Mouse (Mus musculus) cerebellum, adult 2 months (tissue): Measurements from ENCODE around the gene Phf2. TPM values are rescaled to one million over a fixed set of nuclear protein-coding genes. Genes with fewer than 3 reads are reported as not detected.

ENCODE experiments used
- DNase-seq, 2 experiments: peaks; one replicate each; pipeline ENCODE4 v3.0.0; 2021
- H3K27ac ChIP-seq: fragments of 200-500 bp; 2 replicates; pipeline ENCODE4 v1.5.1; 2012; ENCODE audit warnings: low read length, control low read depth, inconsistent platforms; ENCODE audit not compliant: insufficient read depth
- H3K27me3 ChIP-seq: fragments of 200-500 bp; 2 replicates; pipeline ENCODE4 v1.6.1; 2012; ENCODE audit warnings: inconsistent platforms, mild to moderate bottlenecking, low read length, moderate library complexity; ENCODE audit not compliant: control insufficient read depth, insufficient read depth
- H3K4me1 ChIP-seq: fragments of 200-500 bp; 2 replicates; pipeline ENCODE4 v1.6.1; 2011; ENCODE audit warnings: low read length; ENCODE audit not compliant: control insufficient read depth, insufficient read depth
- H3K4me3 ChIP-seq: fragments of 200-500 bp; replicated peaks from 2 replicates; pipeline ENCODE3; 2011; ENCODE audit warnings: mild to moderate bottlenecking, low read depth, low read length, control low read depth; ENCODE audit not compliant: insufficient read depth
- CTCF ChIP-seq: fragments of 200-500 bp; IDR thresholded peaks from 2 replicates; pipeline ENCODE4 v1.5.1; 2011; ENCODE audit warnings: low read depth, mild to moderate bottlenecking, control low read depth, low read length, moderate library complexity, borderline replicate concordance; ENCODE audit not compliant: insufficient read depth
- POLR2A ChIP-seq: fragments of 200-500 bp; IDR thresholded peaks from 2 replicates; pipeline ENCODE4 v1.6.1; 2011; ENCODE audit warnings: low read length, control low read depth, borderline replicate concordance; ENCODE audit not compliant: insufficient read depth
- WGBS: fragments of 180-500 bp; shearing (Covaris S2); methylation state at CpG from one replicate; pipeline ENCODE4 v1.1.7; 2018; 5-methylcytosine and 5-hydroxymethylcytosine counted together
- polyA plus RNA-seq: library from polyadenylated mRNA; depleted of rRNA; stranded (reverse); fragments of >200 nt; gene quantifications from 2 replicates; pipeline ENCODE4 v1.2.3, GENCODE M21; 2012

Phf2 gene
- polyA plus RNA-seq, 1 experiment: 25.9 TPM

- H3K27ac ChIP-seq: no peak overlapping the region
- no peak for DNase-seq
- TF ChIP-seq POLR2A (no peak), CTCF (no peak)
- 37% methylated on average over 3 of the region's 3 CpGs for WGBS
- no peaks in the 10 kb centered on the region for H3K27me3 ChIP-seq
- peaks cover 52% of the 10 kb centered on the region for H3K4me1 ChIP-seq
- H3K4me3 ChIP-seq: no peak overlapping the region
These were observed 17.0 kb downstream of the Phf2 start for GRCm38 (mm10) chr13:48853947-48854346.

DNA sequence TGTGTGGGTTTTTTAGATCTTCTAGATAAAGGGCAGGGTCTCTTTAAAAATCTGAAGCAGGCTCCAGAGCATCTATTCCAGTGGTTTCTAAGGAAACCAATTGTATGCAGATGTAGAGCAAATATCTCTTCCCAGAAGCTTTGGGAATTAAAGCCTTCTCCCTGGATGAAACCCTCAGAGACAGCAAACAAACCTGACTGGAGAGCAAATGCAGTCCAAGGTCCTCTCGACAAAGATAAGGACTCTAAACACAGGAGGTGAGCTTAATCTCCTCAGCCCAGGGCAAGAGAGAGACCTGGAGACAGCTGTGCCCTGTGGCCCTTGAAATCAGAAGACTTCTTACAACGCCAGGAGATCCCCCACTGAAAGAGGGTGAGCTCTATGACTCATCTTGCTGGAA, 17.4 kb downstream of the Phf2 start:
- Histone ChIP-seq H3K27me3 (no peaks in the 10 kb centered on the region), H3K4me3 (no peak overlapping the region), H3K27ac (no peak overlapping the region), H3K4me1 (peaks cover 50% of the 10 kb centered on the region)
- WGBS: 28% methylated on average over 2 of the region's 2 CpGs
- TF ChIP-seq CTCF (no peak), POLR2A (no peak)
- no peak for DNase-seq

- no peak for DNase-seq
- Histone ChIP-seq H3K27me3 (no peaks in the 10 kb centered on the region), H3K27ac (no peak overlapping the region), H3K4me1 (peaks cover 49% of the 10 kb centered on the region), H3K4me3 (no peak overlapping the region)
- 67% methylated on average over 3 of the region's 3 CpGs for WGBS
- TF ChIP-seq POLR2A (no peak), CTCF (0 out of 2 replicates have a peak, but pooled peaks have one; percentile 2)
These were observed 18.1 kb downstream of the Phf2 start for GRCm38 (mm10) chr13:48852859-48853258.

DNA sequence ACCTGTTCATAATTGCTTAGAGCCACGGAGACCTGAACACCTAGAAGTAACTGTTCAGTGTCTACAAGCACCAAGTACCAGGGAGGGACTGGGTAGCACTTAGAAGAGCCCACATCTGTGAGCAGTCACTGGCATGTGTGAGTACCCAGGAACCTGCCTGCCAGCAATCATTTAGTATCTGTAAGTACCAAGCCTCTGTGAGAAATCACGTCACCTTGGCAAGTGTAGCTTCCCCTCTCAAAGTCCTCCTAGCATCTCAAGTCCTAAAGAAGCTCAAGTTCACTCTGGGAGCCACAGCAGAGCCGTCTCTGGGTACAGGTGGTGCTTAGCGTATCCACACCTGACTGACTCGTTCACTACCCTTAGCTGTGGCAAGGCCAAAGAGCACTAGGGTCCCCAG, 19.2 kb downstream of the Phf2 start:
- no peak for TF ChIP-seq POLR2A
- no peak for TF ChIP-seq CTCF
- DNase-seq: no peak
- Histone ChIP-seq H3K4me1 (peaks cover 43% of the 10 kb centered on the region), H3K4me3 (no peak overlapping the region), H3K27ac (peak overlapping the region; percentile 13; the same call in 1 of the 2 replicates), H3K27me3 (no peaks in the 10 kb centered on the region)
- 85% methylated on average over 5 of the region's 5 CpGs for WGBS

GRCm38 (mm10) chr13:48850771-48851170, 20.1 kb downstream of the Phf2 start:
- Histone ChIP-seq H3K27ac (peak overlapping the region; percentile 73), H3K4me3 (no peak overlapping the region), H3K27me3 (no peaks in the 10 kb centered on the region), H3K4me1 (peaks cover 41% of the 10 kb centered on the region)
- peak; percentile 60 to 71 for DNase-seq
- WGBS: 24% methylated on average over 8 of the region's 8 CpGs
- TF ChIP-seq CTCF: no peak
- no peak for TF ChIP-seq POLR2A

DNA sequence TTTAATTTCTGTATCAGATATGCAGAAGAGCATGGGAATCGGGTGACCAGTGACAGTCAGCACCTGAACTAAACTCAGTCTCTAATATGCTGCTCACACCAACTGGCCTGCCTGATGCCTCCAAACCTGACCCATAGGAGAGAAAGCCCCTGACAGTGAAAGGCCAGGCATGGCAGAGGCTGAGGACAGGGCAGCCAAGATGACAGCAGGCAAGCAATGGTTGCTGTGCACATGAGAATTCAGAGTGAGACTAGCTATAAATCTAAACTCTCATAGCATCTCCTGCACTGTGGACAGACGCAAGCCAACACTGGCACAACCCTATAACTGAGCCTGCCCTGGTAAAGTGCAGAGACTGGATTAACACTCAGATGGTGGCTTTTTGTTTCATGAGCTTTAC, 20.6 kb downstream of the Phf2 start:
- Histone ChIP-seq H3K27ac (peak overlapping the region; percentile 73), H3K4me1 (peaks cover 41% of the 10 kb centered on the region), H3K27me3 (no peaks in the 10 kb centered on the region), H3K4me3 (no peak overlapping the region)
- peak; percentile 52 to 55 for DNase-seq
- 21% methylated on average over 2 of the region's 2 CpGs for WGBS
- TF ChIP-seq CTCF: no peak
- TF ChIP-seq POLR2A: no peak

DNA sequence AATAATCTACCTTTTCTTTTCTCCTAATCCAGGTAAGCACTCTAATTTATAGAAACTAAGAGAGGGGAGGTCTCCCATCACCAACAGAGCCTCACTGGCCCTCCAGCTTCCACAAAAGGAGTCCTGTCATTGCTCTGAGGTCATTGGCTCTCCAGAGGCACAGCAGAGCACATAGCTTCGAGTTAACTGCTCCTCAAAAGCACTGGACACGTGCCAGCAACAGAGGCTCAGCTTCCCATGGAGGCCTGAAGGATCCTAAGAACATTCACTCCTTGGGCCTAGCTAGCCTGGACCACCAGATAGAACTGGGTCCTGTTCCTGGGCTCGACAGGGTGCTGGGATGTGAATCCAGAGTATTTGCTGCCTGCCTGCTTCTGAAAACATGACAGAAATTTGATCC, 21.8 kb downstream of the Phf2 start:
- DNase-seq: peak; percentile 52 to 61
- H3K27ac ChIP-seq: peak overlapping the region; percentile 59
- no peak for TF ChIP-seq POLR2A
- no peak for TF ChIP-seq CTCF
- 13% methylated on average over 3 of the region's 3 CpGs for WGBS
- no peaks in the 10 kb centered on the region for H3K27me3 ChIP-seq
- no peak overlapping the region for H3K4me3 ChIP-seq
- peaks cover 40% of the 10 kb centered on the region for H3K4me1 ChIP-seq

- 77% methylated on average over 4 of the region's 4 CpGs for WGBS
- DNase-seq: no peak
- Histone ChIP-seq H3K27me3 (no peaks in the 10 kb centered on the region), H3K4me3 (no peak overlapping the region), H3K27ac (no peak overlapping the region), H3K4me1 (peaks cover 33% of the 10 kb centered on the region)
- TF ChIP-seq CTCF (no peak), POLR2A (no peak)
These were observed 25.6 kb downstream of the Phf2 start for GRCm38 (mm10) chr13:48845308-48845707.
